In the genomic region with DNA sequence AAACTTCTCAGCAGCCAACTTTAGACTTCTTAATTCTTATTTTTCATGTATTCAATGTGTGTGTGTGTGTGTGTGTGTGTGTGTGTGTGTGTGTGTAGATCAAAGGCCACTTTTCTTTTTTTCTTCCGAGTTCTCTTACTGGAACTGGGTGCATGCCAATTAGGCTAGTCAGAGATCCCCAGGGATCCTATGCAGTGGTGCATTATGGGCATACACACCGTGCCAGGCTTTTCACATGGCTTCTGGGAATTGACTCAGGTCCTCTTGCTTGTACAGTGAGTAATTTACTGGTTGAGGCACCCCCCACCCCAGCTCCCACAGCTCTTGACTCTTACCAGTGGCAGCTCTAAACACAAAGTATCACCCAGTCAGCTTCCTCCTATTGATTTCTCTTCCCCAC, we compare ENCODE assay signal across 11 mouse cellular contexts.
A peak's percentile ranks its signal among the peaks of the same experiment; 100 is the strongest.
DNase-seq lines count a peak whose midpoint lies in the region; ATAC-seq and TF ChIP-seq lines count a peak whose summit lies in the region.
"Had no signal": no experiment of that assay in that cellular context is flagged by ENCODE, and none has a peak within 500 bp of the region (broad histone marks: within the 10 kb centered on the region; RNA-seq: fewer than 3 reads in every experiment).

No protein-coding gene starts in this region.

- no peaks in the 10 kb centered on the region for H3K36me3 ChIP-seq in embryonic facial prominence, embryonic 14.5 days (ENCODE audit: control insufficient read depth, insufficient read depth, low read length)
- no peaks in the 10 kb centered on the region for H3K36me3 ChIP-seq in embryonic facial prominence, embryonic 10.5 days (replicated peaks)
- no peaks in the 10 kb centered on the region for H3K36me3 ChIP-seq in midbrain, embryonic 15.5 days (replicated peaks)
- H3K36me3 ChIP-seq: heart, embryonic 12.5 days had no signal

- DNase-seq in embryonic facial prominence, embryonic 14.5 days (ENCODE audit: low spot score) = peak; percentile 49
- no peak for DNase-seq in embryonic facial prominence, embryonic 10.5 days (ENCODE audit: low spot score)
- peak; percentile 27 for DNase-seq in left cerebral cortex, postnatal 4 days
- no peak for DNase-seq in left cerebral cortex, adult 2 months (ENCODE audit: extremely low spot score in 1 of 2, low spot score in 2 of 2)
- peak; percentile 71 for DNase-seq in adrenal gland, postnatal 10 days
- DNase-seq in urinary bladder, postnatal 10 days (ENCODE audit: low spot score) = no peak
- no peak for DNase-seq in right cerebral cortex, postnatal 10 days (ENCODE audit: low spot score in 2 of 2)

- no peaks in the 10 kb centered on the region for H3K4me1 ChIP-seq in embryonic facial prominence, embryonic 14.5 days (ENCODE audit: control insufficient read depth, insufficient read depth, low read length)
- H3K4me1 ChIP-seq in embryonic facial prominence, embryonic 10.5 days = no peaks in the 10 kb centered on the region
- H3K4me1 ChIP-seq in midbrain, embryonic 15.5 days = 0 out of 2 replicates have a peak, but pooled peaks cover 2% of the 10 kb centered on the region
- H3K4me1 ChIP-seq: heart, embryonic 12.5 days had no signal

- peak; percentile 81; the same call in 1 of the 2 replicates for ATAC-seq in embryonic facial prominence, embryonic 14.5 days (ENCODE audit: low read depth)
- ATAC-seq in midbrain, embryonic 15.5 days (replicated peaks) = peak; percentile 66; the same call in 1 of the 2 replicates
- ATAC-seq: inflammation-experienced regulatory T-cells, adult 6 months had no signal

- no peaks in the 10 kb centered on the region for H3K9me3 ChIP-seq in embryonic facial prominence, embryonic 14.5 days (ENCODE audit: control insufficient read depth, low read length)
- H3K9me3 ChIP-seq in embryonic facial prominence, embryonic 10.5 days = no peaks in the 10 kb centered on the region
- no peaks in the 10 kb centered on the region for H3K9me3 ChIP-seq in midbrain, embryonic 15.5 days
- H3K9me3 ChIP-seq: heart, embryonic 12.5 days had no signal

- no peak overlapping the region for H3K27ac ChIP-seq in embryonic facial prominence, embryonic 14.5 days (replicated peaks; ENCODE audit: low read depth, low read length)
- no peak overlapping the region for H3K27ac ChIP-seq in embryonic facial prominence, embryonic 10.5 days (replicated peaks)
- no peak overlapping the region for H3K27ac ChIP-seq in left cerebral cortex, adult 2 months
- no peak overlapping the region for H3K27ac ChIP-seq in midbrain, embryonic 15.5 days
- H3K27ac ChIP-seq: macrophage had no signal

- 40% methylated on average over 2 of the region's 2 CpGs for WGBS in embryonic facial prominence, embryonic 14.5 days
- WGBS in embryonic facial prominence, embryonic 10.5 days = 74% methylated on average over 2 of the region's 2 CpGs
- WGBS in midbrain, embryonic 15.5 days = 21% methylated on average over 2 of the region's 2 CpGs

- no peak overlapping the region for H3K9ac ChIP-seq in embryonic facial prominence, embryonic 14.5 days (ENCODE audit: low read depth, low read length)
- H3K9ac ChIP-seq in midbrain, embryonic 15.5 days = no peak overlapping the region
- H3K9ac ChIP-seq: heart, embryonic 12.5 days had no signal

- H3K27me3 ChIP-seq in embryonic facial prominence, embryonic 14.5 days (replicated peaks; ENCODE audit: control insufficient read depth, insufficient read depth, low read length) = no peaks in the 10 kb centered on the region
- no peaks in the 10 kb centered on the region for H3K27me3 ChIP-seq in embryonic facial prominence, embryonic 10.5 days (replicated peaks; ENCODE audit: low read depth, poor library complexity, severe bottlenecking)
- H3K27me3 ChIP-seq in midbrain, embryonic 15.5 days (replicated peaks) = no peaks in the 10 kb centered on the region
- H3K27me3 ChIP-seq: heart, embryonic 12.5 days had no signal

- H3K4me3 ChIP-seq in embryonic facial prominence, embryonic 14.5 days (ENCODE audit: low read depth, low read length) = no peak overlapping the region
- no peak overlapping the region for H3K4me3 ChIP-seq in embryonic facial prominence, embryonic 10.5 days
- H3K4me3 ChIP-seq in left cerebral cortex, adult 2 months = no peak overlapping the region
- no peak overlapping the region for H3K4me3 ChIP-seq in midbrain, embryonic 15.5 days
- H3K4me3 ChIP-seq: heart, embryonic 12.5 days had no signal

- intact Hi-C loops in left cerebral cortex, postnatal 4 days (cut with DNase I) = no loop called here
- intact Hi-C loops in left cerebral cortex, adult 2 months (cut with DNase I) = no loop called here

- H3K4me2 ChIP-seq in embryonic facial prominence, embryonic 14.5 days (ENCODE audit: low read depth, low read length) = no peak overlapping the region
- no peak overlapping the region for H3K4me2 ChIP-seq in midbrain, embryonic 15.5 days
- H3K4me2 ChIP-seq: heart, embryonic 12.5 days had no signal

- TF ChIP-seq CTCF in left cerebral cortex, adult 2 months (IDR thresholded peaks at IDR 0.05) = no peak

Comparison
In these comparisons a context has a peak if more than half of its experiments do, and no peak if none do; other contexts are left out.
1. DNase-seq: peak in embryonic facial prominence, embryonic 14.5 days (single experiment), left cerebral cortex, postnatal 4 days (single experiment) and adrenal gland, postnatal 10 days (single experiment); none in embryonic facial prominence, embryonic 10.5 days (single experiment), left cerebral cortex, adult 2 months (0 of 2), urinary bladder, postnatal 10 days (single experiment) and right cerebral cortex, postnatal 10 days (0 of 2).